Mouse (Mus musculus) thymus, postnatal 36 days (tissue): ENCODE results near the gene Rps12.
"Not testable (repeated sequence)": the region's sequence is repeated elsewhere in the genome, so short reads cannot be mapped to it uniquely, and the experiment has no call there.

Experiments
- DNase-seq, 2 experiments: peaks; one replicate each; pipeline ENCODE4 v3.0.0; 2022; ENCODE audit warnings: mixed read lengths in 2 of 2

Rps12 gene

GRCm38 (mm10) chr10:23787062-23787821 lies at the start of gene Rps12:
Rps12 (minus strand) TSS chr10:23787275.
- peak; percentile 98 to 99 for DNase-seq

- no peak for DNase-seq
Observed at GRCm38 (mm10) chr10:23836003-23836964, 49.2 kb upstream of the Rps12 start.

DNA sequence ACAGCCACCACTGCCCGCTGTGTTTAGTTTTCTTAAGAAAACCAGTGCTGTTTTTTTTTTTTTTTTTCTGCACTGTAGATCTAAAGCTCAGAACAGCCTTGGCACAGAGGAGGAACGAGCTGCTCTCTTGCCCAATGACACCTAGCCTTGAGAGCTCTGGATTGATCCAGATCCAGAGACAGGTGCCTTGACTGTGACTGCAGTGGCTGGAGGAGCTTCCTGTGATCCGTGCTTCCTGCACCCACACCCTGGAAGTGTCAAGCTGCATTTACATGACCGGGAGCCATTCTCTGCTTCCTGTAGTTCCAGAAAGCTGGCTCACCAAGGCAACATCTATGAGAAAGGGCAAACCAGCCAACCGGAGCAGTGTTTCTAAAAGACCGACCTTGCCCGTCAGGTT lies 39.4 kb upstream of the Rps12 start:
- no peak for DNase-seq

DNA sequence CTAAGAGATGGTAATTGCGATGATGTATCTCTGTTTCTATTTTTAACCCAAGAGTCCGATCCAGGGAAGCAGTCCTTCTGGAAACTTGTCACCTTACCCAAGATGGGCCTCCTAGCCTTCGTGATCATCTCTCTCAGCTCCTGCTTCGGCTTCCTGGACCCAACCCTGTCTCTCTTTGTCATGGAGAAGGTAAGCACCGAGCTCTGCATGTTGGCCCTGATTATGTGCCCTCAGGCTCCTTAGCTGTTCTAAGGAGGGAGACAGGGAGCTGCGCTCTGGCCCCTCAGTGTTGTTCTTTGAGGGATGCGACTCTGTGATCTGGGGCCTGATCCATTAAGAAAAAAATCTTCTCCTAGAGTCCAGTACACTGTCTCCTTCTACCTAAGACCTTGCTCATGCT lies 29.2 kb upstream of the Rps12 start:
- no peak for DNase-seq

- peak; percentile 40 to 60 for DNase-seq
Observed at GRCm38 (mm10) chr10:23815168-23815567, 28.1 kb upstream of the Rps12 start.

GRCm38 (mm10) chr10:23812852-23813766 lies 26.0 kb upstream of the Rps12 start:
- DNase-seq = no peak

DNA sequence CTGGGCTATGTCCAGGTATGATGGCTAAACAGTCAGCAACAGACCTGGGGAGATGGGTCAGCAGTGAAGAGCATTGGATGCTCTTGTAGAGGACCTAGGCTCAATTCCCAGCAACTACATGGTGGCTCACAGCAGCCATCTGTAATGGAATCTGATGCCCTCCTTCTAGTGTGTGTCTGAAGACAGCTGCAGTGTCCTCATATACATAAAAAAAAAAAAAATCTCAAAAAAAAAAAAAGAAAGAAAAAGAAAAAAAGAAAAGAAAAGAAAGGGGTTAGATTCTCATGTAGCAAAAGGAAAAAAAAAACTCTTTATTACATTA lies 25.3 kb upstream of the Rps12 start:
- no peak for DNase-seq

DNA sequence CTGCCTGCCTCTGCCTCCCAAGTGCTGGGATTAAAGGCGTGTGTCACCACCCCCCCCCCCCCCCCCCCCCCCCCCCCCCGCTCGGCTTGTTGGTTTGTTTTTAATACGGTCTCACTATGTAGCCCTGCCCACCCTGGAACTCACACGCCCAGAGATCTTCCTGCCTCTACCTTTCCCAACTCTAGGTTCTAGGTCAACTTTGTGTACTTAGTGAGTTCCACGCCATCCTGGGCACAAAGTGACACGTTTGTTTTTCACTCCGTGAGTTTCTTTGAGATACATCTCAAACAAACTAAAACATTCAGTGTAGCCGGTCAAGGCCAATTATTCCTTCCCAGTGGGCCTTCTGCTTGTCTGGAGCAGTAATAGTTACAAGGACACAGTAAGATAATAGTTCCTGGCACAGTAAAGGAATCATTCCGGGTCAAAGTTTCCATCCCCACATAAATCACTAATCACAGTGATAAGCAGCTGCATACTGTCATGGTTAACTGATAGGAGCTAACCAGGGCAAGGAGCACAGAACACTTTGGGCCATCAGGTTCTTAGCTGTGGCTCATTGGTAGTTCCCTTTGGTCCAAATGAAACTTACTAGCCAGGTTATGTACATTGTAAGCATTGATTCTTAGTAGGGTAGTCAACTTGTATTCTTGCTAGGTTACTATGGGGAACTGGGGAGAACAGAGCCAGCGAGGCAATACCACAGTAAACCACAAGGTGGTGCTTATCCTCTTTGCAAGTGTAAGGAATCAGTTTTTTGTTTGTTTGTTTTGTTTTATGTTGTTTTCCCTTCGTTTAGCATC lies 24.8 kb upstream of the Rps12 start:
- DNase-seq = peak; percentile 30 to 50

DNA sequence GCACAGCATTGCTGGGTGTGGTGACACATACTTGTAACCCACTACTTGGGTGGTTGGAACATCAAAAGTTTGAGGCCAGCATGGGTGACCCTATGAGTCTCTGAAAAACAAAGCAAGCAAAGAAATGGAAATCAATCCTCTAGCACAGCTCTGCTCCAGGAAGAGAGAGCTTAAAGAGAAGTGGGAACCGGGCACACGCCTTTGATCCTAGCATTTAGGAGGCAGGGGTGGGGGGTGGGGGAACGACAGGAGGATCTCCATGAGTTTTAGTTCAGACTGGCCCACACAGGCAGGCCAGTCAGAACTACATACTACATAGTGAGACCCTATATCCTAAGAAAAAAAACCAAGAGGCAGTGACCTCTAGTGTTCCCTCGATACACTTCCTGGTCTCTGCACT lies 19.1 kb upstream of the Rps12 start:
- DNase-seq = no peak

- DNase-seq = no peak
Observed at GRCm38 (mm10) chr10:23804665-23805064, 17.6 kb upstream of the Rps12 start.

DNA sequence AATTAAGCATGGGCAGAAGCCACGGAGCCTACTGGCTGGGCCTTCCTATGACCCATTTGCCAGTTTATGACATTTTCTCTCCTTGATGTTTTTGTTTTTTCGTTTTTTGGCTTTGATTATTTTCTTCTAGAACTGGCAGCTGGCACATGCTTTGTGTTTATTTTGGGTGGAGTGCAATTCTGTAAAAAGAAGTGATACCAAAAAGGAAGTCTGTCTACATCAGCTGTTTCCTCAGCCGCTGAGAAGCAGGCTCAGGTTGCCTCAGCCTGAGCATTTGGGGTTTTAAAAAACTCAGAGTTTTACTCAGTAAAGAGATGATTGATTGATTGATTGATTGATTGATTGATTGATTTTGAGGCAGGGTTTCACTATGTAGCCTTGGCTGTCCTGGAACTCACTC lies 15.8 kb upstream of the Rps12 start:
- DNase-seq = no peak

DNA sequence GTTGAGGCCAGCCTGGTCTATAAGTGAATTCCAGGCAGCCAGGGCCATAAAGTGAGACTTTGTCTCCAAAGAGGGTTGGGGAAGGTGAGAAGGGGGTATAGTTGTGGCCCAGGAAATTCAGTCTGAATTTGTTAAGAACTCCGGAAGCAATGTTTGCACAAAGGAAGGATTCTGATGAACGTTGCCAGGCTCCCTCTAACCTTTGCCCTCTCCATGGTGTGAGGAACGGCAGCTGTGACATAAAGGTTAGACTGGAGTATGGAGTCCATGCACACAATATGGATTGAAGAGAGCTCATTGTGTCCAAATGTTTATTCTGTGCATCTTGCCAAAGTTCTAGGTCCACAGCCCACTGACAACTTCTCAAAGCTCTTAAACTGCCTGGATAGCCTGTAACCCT lies 12.9 kb upstream of the Rps12 start:
- DNase-seq = no peak

- no peak for DNase-seq
Observed at GRCm38 (mm10) chr10:23798142-23798541, 11.1 kb upstream of the Rps12 start.

- no peak for DNase-seq
Observed at GRCm38 (mm10) chr10:23797606-23798005, 10.5 kb upstream of the Rps12 start.

DNA sequence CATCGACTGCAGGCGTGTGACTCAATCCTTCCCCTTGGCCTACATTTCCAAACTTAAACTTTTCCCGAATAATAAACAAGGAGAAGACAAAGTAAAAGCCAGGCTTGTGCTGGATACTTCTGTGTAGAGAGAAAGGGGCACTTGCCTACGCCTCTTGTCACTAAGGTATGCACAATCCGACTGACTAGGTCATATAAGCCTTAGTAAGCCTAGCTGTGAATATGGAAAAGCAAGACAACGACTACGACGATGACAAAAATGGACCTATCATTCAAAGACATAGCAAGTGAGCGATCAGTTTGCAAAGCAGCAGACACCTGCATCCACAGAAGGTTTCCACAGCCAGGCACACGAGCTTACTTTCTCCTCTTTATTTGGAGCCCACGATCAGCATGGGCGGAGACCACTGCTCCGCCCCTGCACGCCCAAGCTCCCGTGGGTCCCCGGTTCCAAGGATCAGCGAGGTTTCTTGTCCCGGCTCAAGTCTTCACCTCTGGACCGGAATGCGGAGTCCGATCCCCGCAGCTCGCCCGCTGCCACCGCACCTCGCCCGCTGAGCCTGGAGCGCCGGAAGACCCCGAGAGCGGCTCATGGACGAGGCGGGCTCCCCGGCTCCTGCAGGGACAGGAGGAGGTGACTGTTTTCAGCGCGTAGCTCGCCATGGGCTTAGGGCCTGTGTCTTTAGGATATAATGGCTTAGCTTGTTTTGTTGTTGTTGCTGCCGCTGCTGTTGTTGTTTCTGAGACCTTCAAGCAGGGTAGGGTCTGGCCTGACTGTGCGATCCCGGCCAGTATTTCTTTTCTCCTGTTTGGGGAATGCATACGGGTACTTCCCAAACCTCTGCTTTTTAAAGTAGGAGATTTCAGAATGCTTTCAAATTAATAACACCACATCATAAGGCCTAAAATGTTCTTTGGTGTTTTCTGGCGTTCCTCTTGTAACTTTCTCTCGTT lies 9.8 kb upstream of the Rps12 start, which contains the start of gene Slc18b1:
TSS of gene Slc18b1 (plus strand) at position 436 of the 953 bp plus-strand sequence.
- no peak for DNase-seq

DNA sequence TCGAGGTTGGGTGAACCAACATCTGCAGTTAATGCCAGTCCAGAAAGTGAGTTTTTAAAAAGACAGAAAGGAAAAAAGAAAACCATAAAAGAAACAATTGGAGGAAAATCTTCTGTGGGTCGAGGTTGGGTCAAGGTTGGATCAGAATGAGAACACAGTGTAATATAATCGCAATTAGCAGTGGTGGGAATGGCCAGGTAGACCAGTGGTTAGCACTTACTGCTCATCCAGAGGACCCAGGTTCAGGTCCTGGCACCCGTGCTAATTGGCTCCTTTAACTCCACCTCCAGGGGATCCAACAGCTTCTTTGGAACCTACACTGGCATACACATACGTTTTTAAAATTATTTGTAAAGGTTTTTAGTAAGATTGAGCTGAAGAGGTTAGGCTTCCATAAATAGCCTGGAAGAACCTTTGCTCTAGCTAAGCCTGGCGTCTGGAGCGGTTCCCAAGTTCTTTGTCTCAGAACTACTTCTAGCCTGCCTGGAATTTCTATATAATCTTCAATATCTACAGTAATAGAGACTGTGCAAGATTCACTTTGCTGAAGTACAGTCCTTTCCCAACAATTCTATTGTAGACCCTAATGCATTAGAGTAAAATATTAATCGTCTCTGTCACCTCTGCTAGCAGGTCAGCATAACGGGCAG lies 8.9 kb upstream of the Rps12 start:
- no peak for DNase-seq

DNA sequence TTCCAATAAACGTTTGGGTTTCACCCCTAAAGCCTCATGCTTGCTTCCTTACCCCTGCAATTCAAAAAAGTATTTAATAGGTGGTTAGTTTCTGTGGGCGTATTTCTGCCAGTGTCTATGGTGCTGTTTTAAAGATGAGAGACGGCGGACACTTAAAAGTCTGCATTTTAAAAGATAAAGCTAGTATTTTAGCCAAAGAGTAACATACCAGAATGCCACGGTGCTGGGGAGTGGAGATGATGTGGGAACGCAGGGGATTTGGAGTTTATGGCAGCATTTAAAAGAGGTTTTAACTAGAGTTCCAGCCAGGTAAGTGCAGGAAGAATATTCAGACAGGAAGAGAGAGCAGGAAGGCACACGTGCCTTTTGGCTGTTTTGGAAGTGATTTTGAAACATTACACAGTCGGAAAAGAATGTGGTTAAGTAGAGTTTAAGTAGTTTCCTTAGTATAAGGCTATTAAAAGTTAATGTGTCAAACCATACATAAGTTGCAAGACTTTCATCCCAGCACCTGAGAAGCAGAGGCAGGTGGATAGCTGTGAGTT lies 1.1 kb upstream of the Rps12 start:
- no peak for DNase-seq

GRCm38 (mm10) chr10:23786631-23787038 lies 440 bp downstream of the Rps12 start:
- DNase-seq = not testable (repeated sequence)

DNA sequence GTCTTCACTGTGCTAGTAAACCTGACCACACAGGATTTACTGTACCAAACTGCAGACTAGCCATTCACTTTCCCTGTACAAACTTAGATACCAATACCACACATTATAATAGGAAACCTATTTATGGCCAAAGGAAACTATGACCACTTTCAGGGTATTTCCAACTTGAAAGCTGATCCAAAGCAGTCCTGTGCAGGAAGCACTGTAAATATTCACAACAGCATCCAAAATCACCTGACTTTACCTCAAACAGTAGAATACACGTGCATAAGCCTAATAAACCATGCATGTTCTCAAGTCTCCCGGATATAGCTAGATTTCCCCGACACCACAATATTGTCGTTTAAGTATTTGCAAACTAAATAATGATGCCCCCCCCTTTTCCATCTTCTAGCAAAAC lies 1.0 kb downstream of the Rps12 start:
- no peak for DNase-seq

- not testable (repeated sequence) for DNase-seq
Observed at GRCm38 (mm10) chr10:23785599-23785998, 1.5 kb downstream of the Rps12 start.
